Mouse (Mus musculus): Measurements from ENCODE around the gene Naga.

Gene Naga

DNA sequence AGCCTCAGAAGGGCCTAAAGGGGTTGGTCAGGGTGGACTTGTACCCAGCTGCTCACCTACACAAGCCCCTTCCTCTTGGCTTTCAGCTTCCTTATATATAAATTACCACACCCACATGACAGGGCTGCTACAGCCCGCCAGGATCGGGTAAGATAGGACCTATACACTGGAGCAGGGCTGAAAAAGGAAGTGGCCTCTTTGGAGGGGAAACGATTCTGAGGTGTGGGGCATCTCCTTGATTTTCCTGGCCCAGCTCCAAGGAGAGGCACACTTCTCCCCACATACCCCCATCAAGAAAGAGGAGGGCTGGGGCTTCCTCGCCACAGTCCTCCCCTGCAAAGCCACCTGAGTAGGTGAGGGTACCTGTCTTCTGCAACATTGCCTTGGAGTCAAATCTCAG is 850 bp downstream of the Naga start:
- no peak for DNase-seq (ENCODE audit: low spot score in 2 of 2)

DNA sequence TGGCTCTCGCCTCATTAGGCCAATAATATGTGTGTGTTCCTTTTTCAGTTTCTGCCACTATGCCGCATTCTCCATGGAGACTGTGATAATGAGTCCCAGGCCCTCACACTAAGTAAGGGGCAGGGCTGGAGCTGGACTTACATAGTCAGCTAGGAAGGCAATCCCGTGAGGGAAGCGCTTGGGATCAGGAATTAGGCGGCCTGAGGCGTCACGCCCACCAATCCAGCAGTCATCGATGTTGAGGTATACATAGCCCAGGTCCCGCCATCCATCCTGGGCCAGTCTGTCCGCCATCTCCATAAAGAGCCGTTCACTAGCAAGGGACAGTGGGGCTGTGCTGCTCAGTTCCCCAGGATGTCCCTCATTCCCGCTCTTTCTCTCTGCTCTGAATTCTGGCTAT is 2.1 kb downstream of the Naga start:
- no peak for DNase-seq (ENCODE audit: low spot score in 2 of 2)

GRCm38 (mm10) chr15:82335194-82335593 is 3.5 kb downstream of the Naga start:
- DNase-seq (ENCODE audit: low spot score in 2 of 2) = no peak

GRCm38 (mm10) chr15:82325382-82325781 is 13.3 kb downstream of the Naga start:
- no peak for DNase-seq (ENCODE audit: low spot score in 2 of 2)

- DNase-seq (ENCODE audit: low spot score in 2 of 2) = no peak
Measured at GRCm38 (mm10) chr15:82322195-82322594, 16.5 kb downstream of the Naga start.

GRCm38 (mm10) chr15:82319613-82320012 is 19.1 kb downstream of the Naga start:
- no peak for DNase-seq (ENCODE audit: low spot score in 2 of 2)

DNA sequence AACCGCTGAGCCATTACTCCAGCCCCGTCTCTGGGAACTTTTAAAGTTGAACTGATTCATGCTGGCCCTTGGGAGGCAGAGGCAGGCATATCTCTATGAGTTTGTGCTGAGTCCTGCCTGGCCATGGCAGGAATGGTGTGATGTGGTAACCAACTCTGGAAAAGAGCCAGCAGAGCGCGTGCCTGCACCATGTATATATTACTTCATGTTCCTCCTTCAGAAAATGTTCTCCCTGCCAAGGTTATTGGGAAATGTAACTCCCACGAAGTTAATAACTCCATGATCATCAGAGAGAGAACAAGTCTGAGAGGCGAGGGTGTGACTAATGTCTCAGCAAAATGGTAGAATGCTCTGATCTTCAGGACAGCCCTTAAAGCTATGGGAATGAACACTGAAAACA is 20.9 kb downstream of the Naga start:
- no peak for DNase-seq (ENCODE audit: low spot score in 2 of 2)

DNA sequence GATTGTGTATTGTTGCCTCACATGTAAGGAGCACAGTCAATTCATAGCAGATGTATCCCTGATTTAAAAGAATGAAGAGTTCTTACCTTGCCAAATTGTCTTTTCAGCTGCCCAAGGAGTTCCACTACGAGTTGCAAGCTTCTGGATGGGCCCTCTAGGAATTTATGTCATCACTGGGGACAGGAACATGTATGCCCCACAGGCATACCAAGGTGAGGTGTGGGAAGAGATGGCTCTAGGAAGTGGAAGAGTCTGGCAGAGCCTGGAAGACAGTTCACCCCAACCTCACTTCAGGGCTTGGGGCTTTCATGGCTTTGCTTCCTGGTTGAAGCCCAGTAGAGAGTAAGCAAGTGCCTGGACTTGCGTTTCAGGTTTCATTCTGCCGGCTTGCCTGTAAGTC is 30.3 kb downstream of the Naga start:
- DNase-seq (ENCODE audit: low spot score in 2 of 2) = no peak

- no peak for DNase-seq (ENCODE audit: low spot score in 2 of 2)
Measured at GRCm38 (mm10) chr15:82307107-82307506, 31.6 kb downstream of the Naga start.

- no peak for DNase-seq (ENCODE audit: low spot score in 2 of 2)
Measured at GRCm38 (mm10) chr15:82298764-82299561, 39.8 kb downstream of the Naga start, which contains the start of gene Wbp2nl. Gene Wbp2nl (plus strand): TSS chr15:82298954.

- DNase-seq (ENCODE audit: low spot score in 2 of 2) = peak in 1 of 2 experiments; percentile 4
Measured at GRCm38 (mm10) chr15:82294059-82294458, 44.7 kb downstream of the Naga start.

GRCm38 (mm10) chr15:82293271-82293711 is 45.4 kb downstream of the Naga start:
- DNase-seq (ENCODE audit: low spot score in 2 of 2) = no peak

GRCm38 (mm10) chr15:82292851-82293250 is 45.9 kb downstream of the Naga start:
- no peak for DNase-seq (ENCODE audit: low spot score in 2 of 2)

DNA sequence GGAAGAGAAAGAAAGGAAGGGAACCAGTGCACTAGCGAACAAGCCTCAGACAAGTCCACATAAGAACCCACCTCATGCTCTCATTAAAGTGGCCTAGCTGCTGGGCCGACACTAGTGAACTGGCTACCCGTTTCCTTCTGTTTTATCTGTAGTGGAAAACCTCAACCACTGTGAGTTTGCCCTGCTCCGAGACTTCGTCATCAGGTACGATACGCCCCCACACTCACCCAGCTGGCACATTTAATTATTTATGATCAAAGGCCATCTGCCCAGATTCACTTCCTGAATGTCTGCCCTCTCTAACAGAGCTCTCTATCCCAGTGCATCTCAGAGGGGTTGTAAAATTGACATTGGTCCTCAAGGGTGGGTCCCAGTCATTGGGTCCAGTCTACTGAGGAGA is 48.5 kb downstream of the Naga start:
- no peak for DNase-seq (ENCODE audit: low spot score in 2 of 2)

- DNase-seq (ENCODE audit: low spot score in 2 of 2) = no peak
Measured at GRCm38 (mm10) chr15:82286157-82286556, 52.6 kb downstream of the Naga start.

GRCm38 (mm10) chr15:82280638-82281037 is 58.1 kb downstream of the Naga start:
- DNase-seq (ENCODE audit: low spot score in 2 of 2) = no peak
